Mouse (Mus musculus): ENCODE results near the gene Dpf2. TPM values are rescaled to one million over a fixed set of nuclear protein-coding genes. Genes with fewer than 3 reads are reported as not detected.

Dpf2 gene
- polyA plus RNA-seq, 1 experiment from 2014 or later: 131 TPM

DNA sequence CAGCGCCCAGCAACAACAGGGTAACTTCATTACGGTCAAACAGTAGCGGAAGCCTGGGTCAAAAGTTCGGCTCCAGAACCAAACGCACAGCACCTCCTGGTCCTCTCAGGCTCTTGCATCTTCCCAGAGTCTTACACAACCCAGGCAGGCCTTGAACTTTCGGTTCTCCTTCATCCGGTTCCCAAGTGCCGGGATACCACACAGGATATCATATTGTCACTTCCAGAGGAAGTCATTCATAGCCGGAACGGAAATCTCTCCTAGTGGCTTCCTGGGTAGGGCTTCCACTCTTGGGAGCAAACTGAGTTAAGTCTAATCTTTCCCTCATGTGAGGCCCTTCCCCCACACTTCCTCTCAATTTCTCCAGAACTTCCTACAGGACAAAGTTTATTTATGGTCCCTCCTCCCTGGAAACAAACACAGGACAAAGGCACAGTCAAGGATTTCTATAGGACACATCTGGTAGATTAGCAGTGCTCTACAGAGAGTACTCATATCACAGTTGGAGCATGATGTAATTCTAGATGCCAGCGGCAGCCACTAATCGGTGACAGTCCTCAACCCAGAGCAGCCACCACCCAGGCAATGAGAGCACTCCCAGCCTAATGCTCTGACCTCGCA, 39.4 kb upstream of the Dpf2 start:
- no peak overlapping the region for H3K9ac ChIP-seq (ENCODE audit: low read length)
- no peaks in the 10 kb centered on the region for H3K9me3 ChIP-seq (ENCODE audit: control insufficient read depth, low read length)
- H3K4me2 ChIP-seq (ENCODE audit: low read length): no peak overlapping the region
- peaks cover 87% of the 10 kb centered on the region for H3K36me3 ChIP-seq (ENCODE audit: control insufficient read depth, insufficient read depth, low read length)
- 71% methylated on average over 13 of the region's 13 CpGs for WGBS
- no peak for ATAC-seq (replicated peaks; ENCODE audit: low FRiP score, low TSS enrichment, low read depth)
- peak overlapping the region; percentile 69; the same call in 1 of the 2 replicates for H3K27ac ChIP-seq (ENCODE audit: low read depth)
- DNase-seq (ENCODE audit: low spot score): no peak
- no peaks in the 10 kb centered on the region for H3K27me3 ChIP-seq (replicated peaks; ENCODE audit: control insufficient read depth, insufficient read depth, low read length)
- H3K4me1 ChIP-seq (replicated peaks; ENCODE audit: control insufficient read depth, insufficient read depth, low read length): peaks cover 7% of the 10 kb centered on the region
- no peak overlapping the region for H3K4me3 ChIP-seq (ENCODE audit: low read depth, low read length)

DNA sequence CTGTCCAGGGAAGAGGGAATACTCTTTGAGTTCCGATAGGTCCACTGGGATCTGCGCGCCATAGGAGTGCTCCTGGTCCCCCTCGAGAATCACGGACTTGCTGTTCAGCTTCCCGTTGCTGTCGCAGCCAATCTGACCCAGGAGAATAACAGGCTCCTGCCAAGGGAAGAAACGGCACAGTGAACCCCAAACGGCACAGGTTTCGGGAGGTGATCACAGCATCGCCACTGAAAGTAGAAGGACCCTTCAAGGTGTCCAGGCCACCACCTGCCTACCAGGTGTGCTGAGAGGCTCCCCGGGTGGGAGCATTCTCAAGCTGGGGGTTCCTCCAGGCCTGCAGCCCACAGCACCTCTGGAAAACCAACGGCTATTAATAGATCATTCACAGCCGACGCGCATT, 38.8 kb upstream of the Dpf2 start:
- no peak overlapping the region for H3K4me3 ChIP-seq (ENCODE audit: low read depth, low read length)
- peaks cover 7% of the 10 kb centered on the region for H3K4me1 ChIP-seq (replicated peaks; ENCODE audit: control insufficient read depth, insufficient read depth, low read length)
- DNase-seq (ENCODE audit: low spot score): no peak
- H3K36me3 ChIP-seq (ENCODE audit: control insufficient read depth, insufficient read depth, low read length): peaks cover 85% of the 10 kb centered on the region
- no peaks in the 10 kb centered on the region for H3K9me3 ChIP-seq (ENCODE audit: control insufficient read depth, low read length)
- H3K27ac ChIP-seq (ENCODE audit: low read depth): peak overlapping the region; percentile 54; the same call in 1 of the 2 replicates
- no peaks in the 10 kb centered on the region for H3K27me3 ChIP-seq (replicated peaks; ENCODE audit: control insufficient read depth, insufficient read depth, low read length)
- no peak overlapping the region for H3K9ac ChIP-seq (ENCODE audit: low read length)
- ATAC-seq (replicated peaks; ENCODE audit: low FRiP score, low TSS enrichment, low read depth): no peak
- H3K4me2 ChIP-seq (ENCODE audit: low read length): no peak overlapping the region
- WGBS: 86% methylated on average over 16 of the region's 16 CpGs

DNA sequence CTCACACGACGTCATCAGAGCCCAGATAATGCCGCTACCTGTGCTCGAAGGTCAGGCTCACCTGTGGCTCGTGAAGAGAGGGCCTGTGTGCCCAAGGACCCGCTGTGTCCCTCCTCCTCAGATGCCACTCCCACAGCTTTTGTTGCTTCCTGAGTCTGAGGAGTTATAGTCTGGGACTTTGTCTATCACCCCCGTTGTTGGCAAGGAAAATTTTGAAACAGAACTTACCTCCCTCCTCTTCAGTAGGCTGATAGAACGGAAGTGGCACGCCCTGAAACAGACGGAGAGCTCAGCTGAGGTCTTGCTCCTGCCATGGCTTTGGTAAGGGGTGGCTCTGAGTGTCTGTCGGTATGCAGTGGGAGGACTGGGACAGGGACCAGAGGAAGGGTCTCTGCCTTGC, 37.4 kb upstream of the Dpf2 start:
- H3K4me2 ChIP-seq (ENCODE audit: low read length): no peak overlapping the region
- 92% methylated on average over 11 of the region's 11 CpGs for WGBS
- no peak for ATAC-seq (replicated peaks; ENCODE audit: low FRiP score, low TSS enrichment, low read depth)
- no peaks in the 10 kb centered on the region for H3K27me3 ChIP-seq (replicated peaks; ENCODE audit: control insufficient read depth, insufficient read depth, low read length)
- DNase-seq (ENCODE audit: low spot score): no peak
- no peaks in the 10 kb centered on the region for H3K9me3 ChIP-seq (ENCODE audit: control insufficient read depth, low read length)
- peaks cover 13% of the 10 kb centered on the region for H3K4me1 ChIP-seq (replicated peaks; ENCODE audit: control insufficient read depth, insufficient read depth, low read length)
- H3K9ac ChIP-seq (ENCODE audit: low read length): no peak overlapping the region
- no peak overlapping the region for H3K4me3 ChIP-seq (ENCODE audit: low read depth, low read length)
- peaks cover 84% of the 10 kb centered on the region for H3K36me3 ChIP-seq (ENCODE audit: control insufficient read depth, insufficient read depth, low read length)
- H3K27ac ChIP-seq (ENCODE audit: low read depth): no peak overlapping the region

DNA sequence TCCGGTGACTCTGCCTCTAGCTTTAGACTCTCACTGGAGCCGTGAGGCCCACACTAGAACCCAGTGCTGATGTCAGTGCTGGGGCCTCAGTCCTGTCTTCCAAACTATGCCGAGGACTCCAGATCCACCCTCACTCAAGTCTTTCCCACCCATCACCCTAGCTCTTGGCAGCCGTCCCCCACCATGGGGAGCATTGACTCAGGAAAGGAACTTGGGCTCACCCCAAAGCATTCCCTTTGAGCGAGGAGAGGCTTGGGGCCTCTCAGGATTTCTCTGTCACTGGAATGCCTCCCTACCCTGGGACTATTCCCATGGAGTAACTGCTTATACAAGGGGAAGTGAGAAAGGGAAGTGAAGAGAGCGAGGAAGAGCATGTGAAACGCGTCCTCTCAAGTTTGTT, 33.1 kb upstream of the Dpf2 start:
- H3K9me3 ChIP-seq (ENCODE audit: control insufficient read depth, low read length): no peaks in the 10 kb centered on the region
- no peaks in the 10 kb centered on the region for H3K27me3 ChIP-seq (replicated peaks; ENCODE audit: control insufficient read depth, insufficient read depth, low read length)
- H3K9ac ChIP-seq (ENCODE audit: low read length): no peak overlapping the region
- H3K36me3 ChIP-seq (ENCODE audit: control insufficient read depth, insufficient read depth, low read length): peaks cover 67% of the 10 kb centered on the region
- no peak for DNase-seq (ENCODE audit: low spot score)
- no peak overlapping the region for H3K4me2 ChIP-seq (ENCODE audit: low read length)
- H3K27ac ChIP-seq (ENCODE audit: low read depth): peak overlapping the region; percentile 29; the same call in 1 of the 2 replicates
- no peak overlapping the region for H3K4me3 ChIP-seq (ENCODE audit: low read depth, low read length)
- WGBS: 54% methylated on average over 8 of the region's 8 CpGs
- peaks cover 16% of the 10 kb centered on the region for H3K4me1 ChIP-seq (replicated peaks; ENCODE audit: control insufficient read depth, insufficient read depth, low read length)
- ATAC-seq (replicated peaks; ENCODE audit: low FRiP score, low TSS enrichment, low read depth): no peak

DNA sequence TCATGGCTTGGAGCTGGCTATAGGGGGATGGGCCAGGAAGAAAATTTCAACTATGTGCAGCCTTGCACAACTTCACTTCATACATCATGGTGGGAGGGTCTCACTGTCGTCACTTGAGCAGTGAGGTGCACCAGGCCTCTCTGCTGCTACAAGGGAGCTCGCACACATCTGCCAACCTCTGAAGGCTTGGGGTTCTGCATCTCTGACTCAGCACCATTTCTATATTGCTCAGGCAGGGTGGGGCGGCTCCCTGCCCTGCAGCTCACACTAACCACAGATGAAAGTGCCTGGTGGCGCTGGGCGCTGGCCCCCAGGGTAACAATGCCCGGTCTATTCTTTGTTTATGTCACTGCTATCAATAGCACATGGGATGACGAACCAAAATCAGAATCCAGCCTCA, 32.2 kb upstream of the Dpf2 start:
- 53% methylated on average over 7 of the region's 7 CpGs for WGBS
- no peak overlapping the region for H3K4me2 ChIP-seq (ENCODE audit: low read length)
- ATAC-seq (replicated peaks; ENCODE audit: low FRiP score, low TSS enrichment, low read depth) (peak; percentile 68), DNase-seq (ENCODE audit: low spot score) (peak; percentile 57)
- no peaks in the 10 kb centered on the region for H3K9me3 ChIP-seq (ENCODE audit: control insufficient read depth, low read length)
- H3K4me3 ChIP-seq (ENCODE audit: low read depth, low read length): no peak overlapping the region
- peaks cover 16% of the 10 kb centered on the region for H3K4me1 ChIP-seq (replicated peaks; ENCODE audit: control insufficient read depth, insufficient read depth, low read length)
- H3K27ac ChIP-seq (ENCODE audit: low read depth): peak overlapping the region; percentile 29; the same call in 1 of the 2 replicates
- no peaks in the 10 kb centered on the region for H3K27me3 ChIP-seq (replicated peaks; ENCODE audit: control insufficient read depth, insufficient read depth, low read length)
- H3K9ac ChIP-seq (ENCODE audit: low read length): no peak overlapping the region
- H3K36me3 ChIP-seq (ENCODE audit: control insufficient read depth, insufficient read depth, low read length): peaks cover 61% of the 10 kb centered on the region

DNA sequence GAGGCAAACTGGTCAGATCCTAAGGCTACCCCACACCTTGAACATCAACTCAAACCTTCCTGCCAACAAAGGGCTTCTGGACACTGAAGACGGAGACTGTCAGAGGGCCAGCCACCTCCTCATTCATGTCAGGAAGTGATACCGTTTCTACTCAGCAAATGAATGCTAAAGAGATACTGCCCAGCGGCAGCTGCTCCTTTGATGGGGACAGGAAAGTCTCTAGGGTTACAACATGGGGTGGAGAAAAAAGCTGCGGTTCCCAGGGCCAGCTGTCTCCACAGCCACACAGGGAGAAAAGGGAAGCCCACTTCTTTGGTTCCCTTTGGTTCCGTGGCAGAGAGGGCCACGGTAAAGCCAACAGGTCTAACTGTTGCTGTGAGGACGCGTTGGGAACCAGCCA, 31.3 kb upstream of the Dpf2 start:
- 70% methylated on average over 8 of the region's 8 CpGs for WGBS
- no peak for DNase-seq (ENCODE audit: low spot score)
- H3K9ac ChIP-seq (ENCODE audit: low read length): no peak overlapping the region
- ATAC-seq (replicated peaks; ENCODE audit: low FRiP score, low TSS enrichment, low read depth): no peak
- no peak overlapping the region for H3K4me2 ChIP-seq (ENCODE audit: low read length)
- H3K4me1 ChIP-seq (replicated peaks; ENCODE audit: control insufficient read depth, insufficient read depth, low read length): peaks cover 16% of the 10 kb centered on the region
- H3K36me3 ChIP-seq (ENCODE audit: control insufficient read depth, insufficient read depth, low read length): peaks cover 59% of the 10 kb centered on the region
- no peak overlapping the region for H3K4me3 ChIP-seq (ENCODE audit: low read depth, low read length)
- H3K9me3 ChIP-seq (ENCODE audit: control insufficient read depth, low read length): no peaks in the 10 kb centered on the region
- no peaks in the 10 kb centered on the region for H3K27me3 ChIP-seq (replicated peaks; ENCODE audit: control insufficient read depth, insufficient read depth, low read length)
- H3K27ac ChIP-seq (ENCODE audit: low read depth): peak overlapping the region; percentile 38; the same call in 1 of the 2 replicates

DNA sequence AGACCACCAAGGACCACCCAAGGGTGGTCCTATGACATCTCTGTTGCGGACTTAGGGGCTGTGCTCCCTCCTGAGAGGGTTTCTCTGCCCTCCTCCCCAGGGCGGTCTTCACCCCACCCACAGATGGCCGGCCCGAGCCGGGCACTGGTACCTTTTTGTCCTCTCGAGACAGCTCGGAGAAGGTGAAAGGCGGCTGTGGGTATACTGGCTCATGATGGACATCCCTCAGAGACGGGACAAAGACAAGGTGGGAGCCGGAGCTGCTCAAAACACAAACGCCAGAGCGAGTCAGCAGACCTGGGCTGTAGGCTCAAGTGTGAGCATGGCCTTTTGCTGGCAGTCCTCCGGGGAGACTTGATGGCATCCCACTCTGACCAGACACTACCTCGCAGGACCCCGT, 30.6 kb upstream of the Dpf2 start:
- Histone ChIP-seq H3K9ac (ENCODE audit: low read length) (no peak overlapping the region), H3K4me1 (replicated peaks; ENCODE audit: control insufficient read depth, insufficient read depth, low read length) (peaks cover 16% of the 10 kb centered on the region), H3K36me3 (ENCODE audit: control insufficient read depth, insufficient read depth, low read length) (peaks cover 52% of the 10 kb centered on the region), H3K9me3 (ENCODE audit: control insufficient read depth, low read length) (no peaks in the 10 kb centered on the region), H3K4me3 (ENCODE audit: low read depth, low read length) (no peak overlapping the region), H3K27me3 (replicated peaks; ENCODE audit: control insufficient read depth, insufficient read depth, low read length) (no peaks in the 10 kb centered on the region), H3K4me2 (ENCODE audit: low read length) (no peak overlapping the region), H3K27ac (ENCODE audit: low read depth) (no peak overlapping the region)
- WGBS: 93% methylated on average over 15 of the region's 15 CpGs
- no peak for DNase-seq (ENCODE audit: low spot score)
- ATAC-seq (replicated peaks; ENCODE audit: low FRiP score, low TSS enrichment, low read depth): no peak

DNA sequence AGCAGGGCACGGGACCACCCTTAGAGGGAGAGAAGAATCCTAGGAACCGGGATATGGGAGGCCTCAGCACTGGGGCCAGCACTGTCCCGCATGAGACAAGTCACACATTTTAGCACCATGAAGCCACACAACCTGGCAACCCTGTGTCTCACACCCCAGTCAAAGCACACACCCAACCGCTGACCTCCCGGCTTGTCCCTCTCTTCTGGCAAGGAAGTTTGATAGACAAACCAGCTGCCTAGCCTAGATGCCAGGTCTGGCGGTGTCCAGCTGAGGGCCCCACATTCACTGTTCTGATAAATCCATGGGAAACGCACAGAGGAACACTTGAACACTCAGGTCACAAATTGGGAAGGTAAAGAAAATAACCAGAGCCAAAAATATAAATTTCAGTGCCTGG, 29.8 kb upstream of the Dpf2 start:
- ATAC-seq (replicated peaks; ENCODE audit: low FRiP score, low TSS enrichment, low read depth) (no peak), DNase-seq (ENCODE audit: low spot score) (no peak)
- H3K27ac ChIP-seq (ENCODE audit: low read depth): no peak overlapping the region
- H3K4me2 ChIP-seq (ENCODE audit: low read length): no peak overlapping the region
- H3K4me3 ChIP-seq (ENCODE audit: low read depth, low read length): no peak overlapping the region
- H3K4me1 ChIP-seq (replicated peaks; ENCODE audit: control insufficient read depth, insufficient read depth, low read length): peaks cover 25% of the 10 kb centered on the region
- 90% methylated on average over 7 of the region's 7 CpGs for WGBS
- no peaks in the 10 kb centered on the region for H3K9me3 ChIP-seq (ENCODE audit: control insufficient read depth, low read length)
- H3K27me3 ChIP-seq (replicated peaks; ENCODE audit: control insufficient read depth, insufficient read depth, low read length): no peaks in the 10 kb centered on the region
- peaks cover 45% of the 10 kb centered on the region for H3K36me3 ChIP-seq (ENCODE audit: control insufficient read depth, insufficient read depth, low read length)
- no peak overlapping the region for H3K9ac ChIP-seq (ENCODE audit: low read length)

DNA sequence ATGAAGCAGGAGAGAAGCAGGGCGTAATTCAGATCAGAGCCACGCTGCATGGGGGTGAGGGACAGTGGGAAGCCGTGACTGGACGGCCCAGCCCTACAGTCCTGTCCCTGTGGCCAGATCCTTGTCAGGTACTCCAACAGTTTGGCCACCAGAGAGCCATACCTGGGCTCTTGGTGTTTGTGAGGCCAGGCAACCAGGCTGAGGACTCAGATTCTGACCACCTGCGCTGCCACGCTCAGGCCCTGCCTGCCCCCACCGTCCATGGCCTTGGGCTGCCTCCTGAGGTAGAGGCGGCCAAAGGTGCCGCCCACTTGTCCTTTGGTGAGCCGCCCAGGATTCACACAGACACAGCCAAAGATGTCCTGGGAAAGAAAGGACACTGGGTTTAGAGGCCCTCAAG, 27.8 kb upstream of the Dpf2 start:
- H3K27ac ChIP-seq (ENCODE audit: low read depth): no peak overlapping the region
- no peak overlapping the region for H3K9ac ChIP-seq (ENCODE audit: low read length)
- 91% methylated on average over 10 of the region's 10 CpGs for WGBS
- H3K4me2 ChIP-seq (ENCODE audit: low read length): no peak overlapping the region
- no peak for DNase-seq (ENCODE audit: low spot score)
- H3K27me3 ChIP-seq (replicated peaks; ENCODE audit: control insufficient read depth, insufficient read depth, low read length): no peaks in the 10 kb centered on the region
- H3K4me3 ChIP-seq (ENCODE audit: low read depth, low read length): no peak overlapping the region
- H3K36me3 ChIP-seq (ENCODE audit: control insufficient read depth, insufficient read depth, low read length): peaks cover 30% of the 10 kb centered on the region
- no peak for ATAC-seq (replicated peaks; ENCODE audit: low FRiP score, low TSS enrichment, low read depth)
- no peaks in the 10 kb centered on the region for H3K9me3 ChIP-seq (ENCODE audit: control insufficient read depth, low read length)
- H3K4me1 ChIP-seq (replicated peaks; ENCODE audit: control insufficient read depth, insufficient read depth, low read length): peaks cover 26% of the 10 kb centered on the region
